8 mouse cellular contexts compared by ENCODE assay signal in the genomic region with DNA sequence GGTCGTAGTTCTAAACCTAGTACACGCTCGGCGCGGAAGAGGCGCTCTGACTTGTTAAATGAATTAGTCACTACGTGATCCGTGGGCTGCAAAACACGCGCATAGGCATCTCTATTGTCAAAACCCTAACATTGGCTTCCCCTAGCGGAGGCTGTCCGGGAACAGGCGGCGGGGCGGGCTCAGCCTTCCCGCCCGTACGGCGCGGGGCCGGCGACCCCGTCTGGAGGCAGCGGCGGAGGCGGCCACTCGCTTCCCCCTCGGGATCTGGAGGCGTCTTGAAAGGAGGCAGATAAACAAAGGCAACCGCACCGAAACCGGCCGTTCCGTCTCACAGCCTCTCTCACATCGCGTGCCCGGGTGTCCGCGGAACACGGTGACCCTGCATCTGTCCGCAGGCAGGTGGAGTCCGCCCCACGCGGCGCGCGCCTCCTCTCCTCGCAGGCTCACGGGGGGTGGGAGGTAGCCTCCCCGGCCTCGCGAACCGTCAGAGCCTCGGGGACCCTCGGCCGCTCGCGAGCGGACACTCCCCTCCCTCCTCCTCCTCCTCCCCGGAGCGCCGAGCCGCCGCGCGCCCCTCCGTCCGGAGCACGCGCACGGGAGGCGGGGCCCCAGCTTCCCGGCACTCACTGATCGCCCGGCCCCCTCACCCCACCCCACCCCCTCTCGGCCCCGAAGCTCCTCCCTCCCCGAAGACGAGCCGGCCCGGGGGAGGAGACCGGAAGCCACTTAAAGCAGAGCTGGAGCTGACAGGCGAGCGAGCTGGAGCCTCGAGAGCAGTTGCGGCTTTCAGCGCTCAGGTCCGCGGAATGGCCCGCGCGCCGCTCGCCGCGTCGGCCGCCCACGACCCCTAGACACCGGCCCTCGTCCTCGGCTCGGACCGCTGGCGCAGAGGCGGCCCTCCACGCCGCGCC. TPM values are rescaled to one million over a fixed set of nuclear protein-coding genes. Genes with fewer than 3 reads are reported as not detected.
DNase-seq lines count a peak whose midpoint lies in the region; ATAC-seq lines count a peak whose summit lies in the region.

TSS of gene Tiparp (plus strand) at position 720 of the 911 bp plus-strand sequence.

- peak within 1 kb of the TSS; percentile 99 for H3K27ac ChIP-seq in hindbrain, embryonic 16.5 days (ENCODE audit: low read depth, low read length)
- H3K27ac ChIP-seq in macrophage = peak within 1 kb of the TSS; percentile 72

- peaks cover 2% of the 10 kb centered on the region; the same call in 1 of the 2 replicates for H3K4me1 ChIP-seq in hindbrain, embryonic 16.5 days (ENCODE audit: control insufficient read depth, insufficient read depth, low read depth, low read length)

- H3K9ac ChIP-seq in hindbrain, embryonic 16.5 days (ENCODE audit: low read depth, low read length) = peak within 1 kb of the TSS; percentile 95

- peak within 1 kb of the TSS; percentile 96 for H3K4me3 ChIP-seq in hindbrain, embryonic 16.5 days (ENCODE audit: low read length)
- peak within 1 kb of the TSS; percentile 55 for H3K4me3 ChIP-seq in macrophage (ENCODE audit: inconsistent target)

- no peaks in the 10 kb centered on the region for H3K27me3 ChIP-seq in hindbrain, embryonic 16.5 days (replicated peaks; ENCODE audit: control insufficient read depth, insufficient read depth, low read length)

- peak; percentile 73 for DNase-seq in WW6 (ENCODE audit: low read depth, low spot score)
- peak; percentile 74 to 89 for DNase-seq in cerebellum, postnatal 4 days (ENCODE audit: low spot score in 2 of 2)
- DNase-seq in gastrocnemius, adult 18-20 months (ENCODE audit: low spot score) = peak; percentile 91
- DNase-seq in left cerebral cortex, adult 18-20 months (ENCODE audit: low spot score in 2 of 2) = peak; percentile 84 to 88
- peak; percentile 92 for DNase-seq in right cerebral cortex, adult 18-20 months
- peak; percentile 76 for DNase-seq in urinary bladder, postnatal 10 days (ENCODE audit: low spot score)

- ATAC-seq in hindbrain, embryonic 16.5 days = peak; percentile 96

- WGBS in hindbrain, embryonic 16.5 days = under 1% methylated on average over 85 of the region's 109 CpGs
- 2% methylated on average over 85 of the region's 109 CpGs for WGBS in macrophage (ENCODE audit: missing documents)

- H3K36me3 ChIP-seq in hindbrain, embryonic 16.5 days (ENCODE audit: control insufficient read depth, insufficient read depth, low read length) = no peaks in the 10 kb centered on the region
- no peaks in the 10 kb centered on the region for H3K36me3 ChIP-seq in macrophage (ENCODE audit: inconsistent target)

- peaks cover 35% of the 10 kb centered on the region for H3K79me2 ChIP-seq in macrophage (ENCODE audit: inconsistent target)

- H3K9me3 ChIP-seq in hindbrain, embryonic 16.5 days (ENCODE audit: control insufficient read depth, low read length) = no peaks in the 10 kb centered on the region

- H3K4me2 ChIP-seq in hindbrain, embryonic 16.5 days (ENCODE audit: low read length) = peak within 1 kb of the TSS; percentile 79

RNA-seq across cellular contexts. Expression of gene Tiparp, which starts in this region (rescaled TPM):
- total RNA-seq in gastrocnemius, adult 18-20 months (2021) = 10 to 100 TPM; 14.0 to 41.9 TPM
- 31.8 and 34.8 TPM in 2 replicates for polyA plus RNA-seq in hindbrain, embryonic 16.5 days (2015; fragmentation: Nextera tagmentation; extraction: Ambion mirVana)
- 10 to 100 TPM; 15.9 to 19.1 TPM for total RNA-seq in left cerebral cortex, adult 18-20 months (2021)
- 100 to 1,000 TPM in 14 of 26 experiments, 10 to 100 TPM in 12; 46.8 to 618 (median 104) TPM for total RNA-seq in macrophage (2018; cell fraction: chromatin; rRNA removed)
- 100 to 1,000 TPM in 6 of 26 experiments, 10 to 100 TPM in 20; 24.2 to 340 (median 48.6) TPM for total RNA-seq in macrophage (2018; cell fraction: cytosol; rRNA removed)
- 100 to 1,000 TPM in 16 of 26 experiments, 10 to 100 TPM in 10; 56.4 to 926 (median 131) TPM for total RNA-seq in macrophage (2018; cell fraction: nucleus; rRNA removed)
- polyA plus RNA-seq in macrophage (2018) = 16.9 to 22.9 TPM (median 19.6 TPM) in 3 replicates

Comparison
In these comparisons a context has a peak if more than half of its experiments do, and no peak if none do; other contexts are left out.
1. Peak in every context shown above with its lines: DNase-seq, ATAC-seq, H3K4me3 ChIP-seq and H3K27ac ChIP-seq.